Mouse (Mus musculus) myocyte (in vitro differentiated cells): ENCODE measurements around the gene Gpr22.

Source experiments
- CEBPB ChIP-seq: IDR thresholded peaks from 2 replicates; pipeline ENCODE4 v1.6.1; 2011; ENCODE audit warnings: mild to moderate bottlenecking, moderate library complexity; ENCODE audit not compliant: poor library complexity, insufficient read depth, severe bottlenecking
- E2F4 ChIP-seq: IDR thresholded peaks from one replicate; pipeline ENCODE4 v1.6.1; 2011; ENCODE audit warnings: mild to moderate bottlenecking, control low read depth, moderate library complexity; ENCODE audit not compliant: insufficient read depth
- MAX ChIP-seq: IDR thresholded peaks from one replicate; pipeline ENCODE4 v1.6.1; 2011; ENCODE audit warnings: low read depth, mild to moderate bottlenecking, control low read depth
- MYOD1 ChIP-seq, 3 experiments: IDR thresholded peaks; one replicate each; pipeline ENCODE4 v1.6.1; 2011; ENCODE audit warnings: control low read depth in 2 of 3, low read depth in 2 of 3, mild to moderate bottlenecking in 2 of 3, moderate library complexity in 1 of 3; ENCODE audit not compliant: insufficient read length in 2 of 3, control insufficient read depth in 1 of 3
- MYOG ChIP-seq, 3 experiments: IDR thresholded peaks; one replicate each; pipeline ENCODE4 v1.6.1; 2011; ENCODE audit warnings: control low read depth in 2 of 3, low read depth in 2 of 3, mild to moderate bottlenecking in 2 of 3; ENCODE audit not compliant: insufficient read length in 2 of 3, control insufficient read depth in 1 of 3, insufficient read depth in 1 of 3
- POLR2A ChIP-seq: IDR thresholded peaks from one replicate; pipeline ENCODE4 v1.6.1; 2011; ENCODE audit warnings: low read depth, mild to moderate bottlenecking, control low read depth, moderate library complexity; ENCODE audit not compliant: insufficient read length
- POLR2AphosphoS2 ChIP-seq: IDR thresholded peaks from one replicate; pipeline ENCODE4 v1.6.1; 2011; ENCODE audit warnings: low read depth, control low read depth; ENCODE audit not compliant: insufficient read length
- REST ChIP-seq: IDR thresholded peaks from one replicate; pipeline ENCODE4 v1.6.1; 2011; ENCODE audit warnings: mild to moderate bottlenecking, control low read depth, moderate library complexity; ENCODE audit not compliant: insufficient read depth, insufficient read length
- TCF12 ChIP-seq: IDR thresholded peaks from one replicate; pipeline ENCODE4 v1.6.1; 2011; ENCODE audit warnings: mild to moderate bottlenecking, control low read depth; ENCODE audit not compliant: poor library complexity, insufficient read depth, severe bottlenecking
- TCF3 ChIP-seq: IDR thresholded peaks from one replicate; pipeline ENCODE4 v1.6.1; 2011; ENCODE audit warnings: low read depth, control low read depth; ENCODE audit not compliant: insufficient read length
- USF1 ChIP-seq: IDR thresholded peaks from one replicate; pipeline ENCODE4 v1.6.1; 2011; ENCODE audit warnings: low read depth, mild to moderate bottlenecking, control low read depth, moderate library complexity

DNA sequence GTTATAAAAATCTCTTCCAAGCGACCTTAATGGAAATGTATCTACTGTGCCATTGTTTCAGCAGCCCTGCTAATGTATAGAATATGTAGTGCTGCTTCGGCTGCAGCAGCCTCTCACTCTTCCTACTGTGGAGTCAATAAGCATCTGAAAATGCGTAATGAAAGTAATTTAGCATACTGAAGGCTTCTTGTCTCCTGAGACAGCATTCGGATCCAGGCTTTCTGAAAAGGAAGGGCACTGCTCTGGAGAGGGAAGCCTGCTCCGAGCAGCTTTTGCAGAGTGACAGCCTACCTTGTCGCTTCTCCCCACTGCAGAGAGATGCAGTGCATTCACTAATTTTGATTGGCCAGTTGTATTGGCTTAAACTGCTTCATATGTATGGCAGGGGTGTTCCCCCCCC lies at the start of gene Gpr22:
- TF ChIP-seq TCF12, result no peak
- TF ChIP-seq TCF3, result no peak
- TF ChIP-seq POLR2A, result no peak
- no peak for TF ChIP-seq MAX
- no peak for TF ChIP-seq E2F4
- TF ChIP-seq MYOG (IDR thresholded peaks at IDR 0.05; ENCODE audit: control insufficient read depth in 1 of 3, insufficient read depth in 1 of 3, insufficient read length in 2 of 3, low read depth in 2 of 3), result no peak
- no peak for TF ChIP-seq USF1
- TF ChIP-seq POLR2AphosphoS2, result no peak
- no peak for TF ChIP-seq MYOD1 (IDR thresholded peaks at IDR 0.05; ENCODE audit: control insufficient read depth in 1 of 3, insufficient read length in 2 of 3, low read depth in 2 of 3)
- no peak for TF ChIP-seq REST
- no peak for TF ChIP-seq CEBPB
